Mouse (Mus musculus) embryonic stem cell, embryonic (primary cell): ENCODE measurements at regions not wholly inside any gene's neighbourhood (a gene's known extent, or its start where the extent isn't known, plus 50 kb on each side); places are given as distances from the start of the nearest gene placed in this dataset.

Experiments used
- CTCF ChIA-PET, 4 experiments: fragments of 300-600 bp in 2 of 4; fragments of 350-600 bp in 2 of 4; sonication (Branson Sonifier 250); formaldehyde crosslinking; loops; one replicate each; lab custom pipeline; 2022; ENCODE audit warnings: inconsistent platforms in 2 of 4; lab: Charles Lee
- POLR2A ChIA-PET, 4 experiments: fragments of 300-600 bp in 2 of 4; fragments of 350-600 bp in 2 of 4; sonication (Branson Sonifier 250); formaldehyde crosslinking; loops; one replicate each; lab custom pipeline; 2022; ENCODE audit warnings: antibody characterized with exemption in 4 of 4, inconsistent platforms in 1 of 4; lab: Charles Lee

GRCm38 (mm10) chr6:13523463-13524202 is 84.3 kb downstream of the Tmem168 start:
- POLR2A ChIA-PET, result no interaction called here
- CTCF ChIA-PET, result no interaction called here

- CTCF ChIA-PET, result no interaction called here
Measured at GRCm38 (mm10) chr6:13514126-13514525, 93.8 kb downstream of the Tmem168 start.

GRCm38 (mm10) chr6:13476493-13477129 is 131.3 kb downstream of the Tmem168 start:
- POLR2A ChIA-PET, result interaction anchor here in 1 of 4 experiments (0.7 kb wide), 1 partner anchor 14 kb away, joined by 3 read pairs; no protein-coding TSS in a partner anchor
- CTCF ChIA-PET, result no interaction called here

More at GRCm38 (mm10) chr6:13514126-13514525, 93.8 kb downstream of the Tmem168 start:
- POLR2A ChIA-PET, result no interaction called here

GRCm38 (mm10) chr6:13449160-13449787 is 158.6 kb downstream of the Tmem168 start:
- ChIA-PET CTCF (no interaction called here), POLR2A (no interaction called here)

GRCm38 (mm10) chr6:13413768-13414167 is 189.0 kb upstream of the Vwde start:
- CTCF ChIA-PET, result no interaction called here
- POLR2A ChIA-PET, result interaction anchor here in 1 of 4 experiments (0.5 kb wide), 1 partner anchor 470 kb away, joined by 4 read pairs; no protein-coding TSS in a partner anchor

GRCm38 (mm10) chr6:13413092-13413491 is 188.3 kb upstream of the Vwde start:
- CTCF ChIA-PET, result no interaction called here
- POLR2A ChIA-PET, result no interaction called here

- ChIA-PET CTCF (no interaction called here), POLR2A (no interaction called here)
Measured at GRCm38 (mm10) chr6:13384469-13384868, 159.7 kb upstream of the Vwde start.

GRCm38 (mm10) chr6:13383211-13383610 is 158.4 kb upstream of the Vwde start:
- POLR2A ChIA-PET, result no interaction called here
- CTCF ChIA-PET, result no interaction called here

GRCm38 (mm10) chr6:13380819-13381218 is 156.1 kb upstream of the Vwde start:
- ChIA-PET POLR2A (no interaction called here), CTCF (interaction anchor here in 2 of 4 experiments (0.6 kb wide), 2 partner anchors 24 to 365 kb away, joined by 3 to 5 read pairs; no protein-coding TSS in a partner anchor)

- ChIA-PET POLR2A (no interaction called here), CTCF (no interaction called here)
Measured at GRCm38 (mm10) chr6:13379727-13380126, 155.0 kb upstream of the Vwde start.

GRCm38 (mm10) chr6:13373896-13374295 is 149.1 kb upstream of the Vwde start:
- ChIA-PET CTCF (interaction anchor here in 1 of 4 experiments (0.6 kb wide), 1 partner anchor 127 kb away, joined by 6 read pairs; no protein-coding TSS in a partner anchor), POLR2A (no interaction called here)

- ChIA-PET CTCF (no interaction called here), POLR2A (no interaction called here)
Measured at GRCm38 (mm10) chr6:13369709-13370296, 145.0 kb upstream of the Vwde start.
